Mouse (Mus musculus) spleen, postnatal 14 days (tissue): Measurements from ENCODE around the gene Ppt1.

Source experiments
- DNase-seq, 2 experiments: peaks; one replicate each; pipeline ENCODE4 v3.0.0; 2021 to 2022; ENCODE audit warnings: low spot score in 2 of 2

Ppt1 gene

GRCm38 (mm10) chr4:122870027-122870426 is 34.0 kb downstream of the Ppt1 start:
- DNase-seq: no peak

GRCm38 (mm10) chr4:122870741-122871140 is 34.7 kb downstream of the Ppt1 start:
- DNase-seq: no peak

- DNase-seq: no peak
Observed at GRCm38 (mm10) chr4:122871269-122871668, 35.2 kb downstream of the Ppt1 start.

- DNase-seq: no peak
Observed at GRCm38 (mm10) chr4:122871989-122872388, 35.9 kb downstream of the Ppt1 start.

- no peak for DNase-seq
Observed at GRCm38 (mm10) chr4:122873003-122873402, 37.0 kb downstream of the Ppt1 start.

- no peak for DNase-seq
Observed at GRCm38 (mm10) chr4:122873512-122873911, 37.5 kb downstream of the Ppt1 start.

- DNase-seq: no peak
Observed at GRCm38 (mm10) chr4:122878333-122879070, 42.5 kb downstream of the Ppt1 start.

GRCm38 (mm10) chr4:122882544-122882943 is 46.5 kb downstream of the Ppt1 start:
- no peak for DNase-seq

- no peak for DNase-seq
Observed at GRCm38 (mm10) chr4:122883294-122883693, 47.3 kb downstream of the Ppt1 start.

- DNase-seq: no peak
Observed at GRCm38 (mm10) chr4:122884051-122884450, 48.0 kb downstream of the Ppt1 start.

GRCm38 (mm10) chr4:122884481-122885340 is 48.7 kb downstream of the Ppt1 start:
- no peak for DNase-seq

GRCm38 (mm10) chr4:122885768-122886578 is 49.9 kb downstream of the Ppt1 start, which contains the start of gene Cap1:
Gene Cap1 (minus strand): TSS chr4:122886056.
- peak; percentile 90 to 91 for DNase-seq

GRCm38 (mm10) chr4:122886579-122887254 is 50.7 kb downstream of the Ppt1 start:
- DNase-seq: no peak

- no peak for DNase-seq
Observed at GRCm38 (mm10) chr4:122887336-122887735, 51.3 kb downstream of the Ppt1 start.

- no peak for DNase-seq
Observed at GRCm38 (mm10) chr4:122890881-122891481, 54.9 kb downstream of the Ppt1 start.

GRCm38 (mm10) chr4:122891597-122891996 is 55.6 kb downstream of the Ppt1 start:
- DNase-seq: no peak

- DNase-seq: no peak
Observed at GRCm38 (mm10) chr4:122892157-122892556, 56.1 kb downstream of the Ppt1 start.

GRCm38 (mm10) chr4:122897750-122898149 is 61.7 kb downstream of the Ppt1 start:
- DNase-seq: no peak

- peak; percentile 26 to 59 for DNase-seq
Observed at GRCm38 (mm10) chr4:122898313-122898712, 62.3 kb downstream of the Ppt1 start.

- DNase-seq: no peak
Observed at GRCm38 (mm10) chr4:122902156-122902555, 66.1 kb downstream of the Ppt1 start.

GRCm38 (mm10) chr4:122903709-122904108 is 67.7 kb downstream of the Ppt1 start:
- no peak for DNase-seq
